Mouse (Mus musculus) adrenal gland, adult 8-10 months (tissue): ENCODE results near the gene Selenoo. TPM values are rescaled to one million over a fixed set of nuclear protein-coding genes. Genes with fewer than 3 reads are reported as not detected.

Experiments used
- DNase-seq: peaks from one replicate; pipeline ENCODE4 v3.0.0; 2022
- total RNA-seq, 4 experiments: library from RNA; stranded (reverse); gene quantifications; 2 replicates each; pipeline ENCODE4 v1.2.4; 2022

The Selenoo gene
- total RNA-seq, result 10 to 100 TPM; 44.0 to 52.1 (median 46.1) TPM

DNA sequence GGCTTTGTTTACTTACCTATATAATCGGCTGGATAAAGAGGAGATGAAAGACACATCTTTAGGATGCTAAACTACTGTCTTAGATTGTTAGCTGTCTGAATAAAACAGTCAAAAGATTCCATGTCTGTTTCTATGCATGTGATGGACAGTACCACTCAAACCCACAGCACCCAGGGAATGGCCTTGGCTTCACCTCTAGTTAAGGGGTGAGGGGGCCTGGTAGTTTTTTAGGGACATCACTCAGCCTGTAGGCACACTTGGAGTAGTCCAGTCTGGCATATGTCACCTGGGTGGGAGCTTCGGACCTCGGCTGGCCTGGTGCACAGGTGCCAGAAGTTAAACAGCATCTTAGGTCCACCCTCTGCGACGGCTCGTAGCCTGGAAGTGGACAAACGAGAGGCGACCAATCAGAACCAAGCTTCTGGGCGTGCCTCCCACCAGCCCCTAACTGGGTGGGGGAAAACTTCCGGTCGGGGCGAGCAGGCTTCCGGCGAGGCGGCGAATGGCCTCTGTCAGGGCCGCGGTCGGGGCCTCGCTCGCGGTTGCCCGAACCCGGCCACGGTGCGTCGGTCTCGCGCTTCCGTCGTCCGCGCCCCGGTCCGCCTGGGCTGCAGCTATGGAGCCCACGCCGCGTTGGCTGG lies at the start of gene Selenoo:
Gene Selenoo, plus strand, starts transcription at position 478 of the 641 bp plus-strand sequence.
- peak; percentile 87 for DNase-seq

DNA sequence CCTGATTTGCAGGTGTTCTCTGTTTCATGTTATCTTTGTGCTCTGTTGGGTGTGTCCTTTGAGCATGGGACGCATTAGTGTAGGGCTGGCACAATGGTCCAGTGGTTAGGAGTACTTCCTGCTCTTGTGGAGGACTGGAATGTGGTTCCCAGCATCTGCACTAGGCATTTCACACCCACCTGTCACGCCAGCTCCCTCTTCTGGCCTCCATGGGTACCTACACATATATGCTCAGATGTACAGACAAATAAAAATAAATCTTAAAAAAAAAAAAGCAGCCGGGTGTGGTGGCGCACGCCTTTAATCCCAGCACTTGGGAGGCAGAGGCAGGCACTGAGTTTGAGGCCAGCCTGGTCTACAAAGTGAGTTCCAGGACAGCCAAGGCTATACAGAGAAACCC lies 44.5 kb upstream of the Selenoo start:
- DNase-seq, result no peak

DNA sequence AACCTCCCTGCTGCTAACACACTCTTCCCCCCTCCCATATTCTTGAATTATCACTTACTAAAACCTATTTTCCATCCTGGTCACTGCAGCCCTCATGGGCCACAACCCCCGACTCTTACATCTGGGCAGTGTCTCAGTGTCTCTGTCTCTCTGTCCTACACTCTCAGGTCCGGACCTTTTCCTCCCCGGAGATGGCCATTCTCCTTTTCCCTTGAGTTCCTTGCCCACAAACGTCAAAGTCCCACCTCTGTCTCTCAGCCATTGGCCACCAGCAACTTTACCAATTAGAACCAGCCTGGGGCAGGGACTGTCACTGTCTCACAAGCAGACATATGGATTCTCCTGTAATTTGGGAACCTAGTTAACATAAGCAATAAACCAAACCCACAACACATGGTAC lies 42.5 kb upstream of the Selenoo start:
- no peak for DNase-seq

DNA sequence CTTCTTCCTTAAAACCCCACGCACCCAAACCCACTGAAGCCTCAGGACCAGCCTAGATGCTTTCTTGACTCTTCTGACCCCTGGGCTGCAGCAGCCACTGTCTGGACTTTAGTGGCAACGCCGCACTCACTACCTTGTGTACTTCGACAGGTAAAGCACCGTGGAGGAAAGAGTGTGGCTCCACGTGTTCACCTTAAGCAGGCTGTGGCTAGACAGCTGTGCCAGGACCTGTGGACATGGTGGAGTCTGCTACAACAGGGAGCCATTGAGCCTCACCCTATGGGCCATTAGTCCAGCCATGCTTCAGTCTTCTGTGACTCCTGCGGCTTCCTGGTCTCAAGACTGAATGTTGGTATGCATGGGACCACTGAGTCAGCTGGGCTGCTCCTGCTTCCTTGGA lies 34.2 kb upstream of the Selenoo start:
- no peak for DNase-seq

DNA sequence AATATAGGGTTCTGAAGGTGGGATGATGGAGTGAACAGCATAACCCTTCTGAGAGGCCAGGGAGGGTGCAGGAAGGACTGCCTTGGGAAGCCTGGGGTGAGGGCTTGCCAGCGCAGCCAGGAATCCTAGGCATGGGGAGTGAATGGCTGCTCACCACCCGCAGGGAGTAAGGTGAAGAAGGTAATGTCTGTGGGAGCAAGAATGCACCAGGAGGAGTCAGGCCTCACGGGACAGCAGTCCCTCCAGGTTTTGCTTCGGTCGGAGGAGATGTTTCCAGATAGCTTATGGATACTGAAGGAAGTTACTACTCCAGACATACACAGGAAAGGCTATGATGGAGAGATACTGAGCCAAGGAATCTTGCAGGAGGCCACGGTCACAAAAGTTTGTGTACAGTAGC lies 30.1 kb upstream of the Selenoo start:
- no peak for DNase-seq

DNA sequence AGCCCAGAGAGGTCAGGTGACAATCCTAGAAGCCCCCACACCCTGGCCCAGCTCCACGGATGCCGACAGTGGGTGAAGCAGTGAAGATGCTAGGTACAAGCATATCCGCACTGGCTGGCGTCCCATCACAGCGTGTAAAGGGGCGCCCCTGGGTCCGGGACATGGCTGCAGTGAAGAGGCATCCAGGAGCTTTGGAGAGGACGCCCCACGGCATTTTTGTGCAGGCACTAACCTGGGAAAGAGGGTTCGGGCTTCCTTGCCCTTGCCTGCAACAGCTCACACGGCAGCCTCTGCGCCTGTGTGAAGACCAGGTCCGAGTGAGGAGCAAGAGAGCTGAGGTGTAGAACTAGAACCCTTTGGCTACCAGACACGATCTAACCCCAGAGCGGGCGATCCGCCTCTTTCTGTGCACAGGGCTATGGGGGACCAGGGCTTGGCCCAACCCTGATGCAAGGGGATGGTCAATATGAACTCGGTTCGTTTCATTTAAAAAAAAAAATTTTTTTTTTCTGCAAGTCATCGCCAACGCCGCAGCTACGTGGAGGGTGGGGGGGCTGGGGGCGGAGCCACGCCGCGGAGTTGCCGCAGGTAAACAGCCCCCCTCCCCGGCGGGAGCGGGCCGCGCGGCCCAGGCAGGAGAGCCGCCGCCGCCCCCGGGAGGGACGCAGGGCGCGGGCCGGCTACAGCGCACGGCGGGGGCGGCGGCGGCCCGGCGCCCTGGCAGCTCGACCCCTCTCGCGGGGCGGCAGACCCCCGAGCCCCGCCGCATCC lies 29.5 kb upstream of the Selenoo start, which contains the start of gene Panx2:
Gene Panx2, plus strand, starts transcription at position 574 of the 771 bp plus-strand sequence.
- no peak for DNase-seq

DNA sequence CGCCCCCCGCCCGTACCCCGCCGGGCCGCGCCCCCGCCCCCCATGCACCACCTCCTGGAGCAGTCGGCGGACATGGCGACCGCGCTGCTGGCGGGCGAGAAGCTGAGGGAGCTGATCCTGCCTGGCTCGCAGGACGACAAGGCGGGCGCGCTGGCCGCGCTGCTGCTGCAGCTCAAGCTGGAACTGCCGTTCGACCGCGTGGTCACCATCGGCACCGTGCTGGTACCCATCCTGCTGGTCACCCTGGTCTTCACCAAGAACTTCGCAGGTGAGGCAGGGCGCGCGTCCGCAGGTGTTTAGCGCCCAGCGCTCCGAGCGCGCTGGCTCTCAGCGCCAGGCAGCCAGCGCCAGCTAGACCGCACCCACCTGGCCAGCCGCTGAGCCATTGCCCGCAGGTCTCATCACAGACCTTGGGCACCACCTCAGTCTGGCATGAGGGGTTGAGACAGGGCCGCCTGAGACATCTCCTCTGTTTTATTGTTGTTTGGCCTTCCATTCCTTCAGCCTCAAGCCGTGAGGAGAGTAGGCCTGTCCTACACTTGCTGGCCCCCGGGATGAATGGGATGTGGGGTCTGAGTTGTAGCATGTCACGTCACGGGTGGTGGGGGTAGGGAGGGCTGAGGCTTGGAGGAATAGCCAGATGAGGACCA lies 28.7 kb upstream of the Selenoo start:
- DNase-seq, result no peak

DNA sequence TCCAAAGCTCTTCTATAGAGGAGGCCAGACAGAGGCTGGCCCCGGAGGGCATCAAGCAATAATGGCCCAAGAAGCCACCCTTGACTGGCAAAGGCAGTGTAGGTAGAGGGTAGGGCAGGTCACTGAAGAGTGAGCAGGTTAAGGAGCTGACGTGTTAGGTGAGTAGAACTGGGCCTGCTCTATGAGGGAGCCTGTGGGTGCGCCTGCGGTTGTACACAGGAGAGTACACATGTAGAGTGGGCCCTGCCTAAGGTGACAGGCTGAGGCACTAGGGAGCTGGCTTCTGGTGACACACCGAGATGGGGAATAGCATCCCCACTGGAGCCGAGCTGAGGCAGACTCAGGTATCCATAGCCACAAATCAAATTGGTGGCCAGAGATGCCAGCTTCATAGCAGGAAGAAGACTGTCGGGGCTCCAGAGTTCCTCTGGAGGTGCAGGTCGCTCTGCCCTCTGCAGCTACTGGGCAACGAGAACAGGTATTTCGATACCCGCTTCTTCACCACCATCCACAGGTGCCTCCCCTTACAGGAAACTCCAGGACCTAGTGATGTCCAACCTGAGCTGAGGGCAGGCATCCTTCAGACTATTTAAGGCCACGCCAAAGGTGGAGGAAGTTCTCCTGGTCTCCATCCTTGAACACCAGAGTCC lies 27.9 kb upstream of the Selenoo start:
- DNase-seq, result no peak

DNA sequence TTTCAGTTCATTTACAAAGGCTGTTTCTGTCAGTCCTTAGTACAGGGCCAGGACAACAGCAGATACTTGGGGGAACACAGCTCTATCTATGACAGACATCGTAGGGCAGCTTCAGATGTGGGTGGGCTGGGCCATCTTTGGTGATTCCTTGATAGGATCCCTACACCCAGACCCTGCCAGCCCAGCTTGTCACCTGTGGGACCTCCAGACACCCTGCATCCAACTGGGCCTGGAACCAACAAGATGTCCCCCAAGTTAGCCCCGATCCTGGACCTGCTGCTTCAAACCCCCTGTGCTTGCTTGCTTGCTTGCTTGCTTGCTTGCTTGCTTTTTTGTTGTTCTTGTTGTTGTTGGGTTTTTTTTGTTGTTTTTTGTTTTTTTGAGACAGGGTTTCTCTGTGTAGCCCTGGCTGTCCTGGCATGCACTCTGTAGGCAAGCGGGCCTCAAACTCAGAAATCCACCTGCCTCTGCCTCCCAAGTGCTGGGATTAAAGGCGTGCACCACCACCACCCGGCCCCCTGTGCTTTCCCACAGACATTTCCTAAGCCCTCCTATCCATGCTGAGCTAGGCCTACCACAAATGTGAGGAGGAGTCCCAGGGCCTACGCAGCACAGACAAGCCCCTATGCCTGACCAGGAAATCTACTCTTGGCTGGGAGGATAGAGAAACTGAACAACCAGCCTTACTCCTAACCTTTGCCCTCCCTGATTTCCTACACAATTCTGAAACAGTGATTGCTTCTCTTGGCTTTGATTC lies 26.9 kb upstream of the Selenoo start:
- DNase-seq, result no peak

DNA sequence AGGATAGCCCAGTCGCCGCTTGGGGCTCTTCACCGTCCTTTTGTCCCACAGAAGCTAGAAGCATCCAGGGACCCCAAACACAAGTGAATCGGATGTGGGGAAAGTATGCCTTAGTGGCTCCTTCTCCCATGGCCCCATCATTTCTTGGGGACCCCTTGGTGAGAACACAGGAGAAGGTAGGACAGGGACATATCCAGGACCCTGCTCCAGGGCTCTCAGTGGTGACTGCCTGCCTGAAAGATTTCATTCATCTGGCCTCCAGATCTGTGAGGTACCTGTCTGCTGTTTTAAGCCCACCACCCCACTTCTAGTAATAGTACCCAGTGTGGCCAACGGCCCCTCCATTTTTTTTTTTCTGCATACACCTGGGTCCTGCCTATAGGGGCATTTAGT lies 26.4 kb upstream of the Selenoo start:
- no peak for DNase-seq

DNA sequence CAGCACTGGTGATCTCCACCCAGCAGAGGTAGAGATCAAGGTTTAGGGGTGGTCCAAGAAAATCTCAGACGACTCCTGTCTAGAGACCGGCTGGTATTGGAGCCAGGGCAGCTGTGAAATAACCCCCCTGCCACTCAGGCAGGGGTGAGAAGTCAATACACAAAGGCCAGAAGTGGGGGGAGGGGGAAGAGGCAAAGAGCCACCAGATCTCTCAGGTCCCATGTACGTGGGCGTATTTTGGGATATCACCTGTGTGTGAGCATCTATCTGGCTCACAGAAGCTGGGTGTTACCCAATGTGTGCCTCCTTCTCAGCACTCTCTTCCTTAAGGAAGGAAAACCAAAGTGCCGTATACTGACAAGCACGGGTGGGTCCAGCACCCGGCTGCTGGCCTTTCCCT lies 25.9 kb upstream of the Selenoo start:
- DNase-seq, result no peak

DNA sequence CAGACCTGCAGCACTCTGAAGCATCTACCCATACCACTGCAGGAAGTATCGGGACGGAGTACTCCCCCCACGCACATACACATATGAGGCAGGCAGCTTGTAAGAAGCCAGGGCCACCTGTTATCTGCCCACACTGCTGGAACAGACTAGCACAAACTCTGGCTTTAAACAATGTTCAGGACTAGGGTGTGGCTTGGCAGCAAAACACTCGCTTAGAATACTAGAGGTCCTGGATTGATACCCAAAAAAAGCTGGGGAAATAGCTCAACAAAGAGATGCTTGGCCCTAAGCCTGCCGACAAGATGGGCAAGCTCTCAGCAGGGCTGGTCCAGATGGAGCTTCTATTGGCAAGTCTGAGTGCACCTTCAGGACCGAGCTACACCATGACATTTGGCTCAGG lies 25.3 kb upstream of the Selenoo start:
- DNase-seq, result no peak

DNA sequence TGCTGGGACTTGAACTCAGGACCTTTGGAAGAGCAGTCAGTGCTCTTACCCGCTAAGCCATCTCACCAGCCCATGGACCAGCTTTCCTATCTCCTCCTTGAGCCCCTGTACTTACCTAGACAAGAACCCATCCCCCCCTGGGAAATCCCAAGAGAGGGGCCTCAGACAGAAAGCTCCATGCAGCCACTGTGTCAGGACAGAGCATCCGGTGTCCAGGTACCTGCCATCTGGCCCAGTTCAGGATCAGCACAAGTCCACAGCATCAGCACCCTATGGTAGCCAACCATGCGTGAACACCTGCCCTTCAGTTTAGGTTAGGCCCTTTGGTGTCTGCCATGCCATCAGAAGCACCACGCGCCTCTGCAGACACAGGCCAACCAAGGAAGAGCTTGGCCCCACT lies 24.0 kb upstream of the Selenoo start:
- DNase-seq, result no peak

DNA sequence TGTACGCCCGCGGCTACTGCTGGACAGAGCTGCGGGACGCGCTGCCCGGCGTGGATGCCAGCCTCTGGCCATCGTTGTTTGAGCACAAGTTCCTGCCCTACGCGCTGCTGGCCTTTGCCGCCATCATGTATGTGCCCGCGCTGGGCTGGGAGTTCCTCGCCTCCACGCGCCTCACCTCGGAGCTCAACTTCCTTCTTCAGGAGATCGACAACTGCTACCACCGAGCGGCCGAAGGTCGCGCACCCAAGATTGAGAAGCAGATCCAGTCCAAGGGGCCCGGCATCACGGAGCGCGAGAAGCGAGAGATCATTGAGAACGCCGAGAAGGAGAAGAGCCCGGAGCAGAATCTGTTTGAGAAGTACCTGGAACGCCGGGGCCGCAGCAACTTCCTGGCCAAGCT lies 21.3 kb upstream of the Selenoo start:
- DNase-seq, result no peak

DNA sequence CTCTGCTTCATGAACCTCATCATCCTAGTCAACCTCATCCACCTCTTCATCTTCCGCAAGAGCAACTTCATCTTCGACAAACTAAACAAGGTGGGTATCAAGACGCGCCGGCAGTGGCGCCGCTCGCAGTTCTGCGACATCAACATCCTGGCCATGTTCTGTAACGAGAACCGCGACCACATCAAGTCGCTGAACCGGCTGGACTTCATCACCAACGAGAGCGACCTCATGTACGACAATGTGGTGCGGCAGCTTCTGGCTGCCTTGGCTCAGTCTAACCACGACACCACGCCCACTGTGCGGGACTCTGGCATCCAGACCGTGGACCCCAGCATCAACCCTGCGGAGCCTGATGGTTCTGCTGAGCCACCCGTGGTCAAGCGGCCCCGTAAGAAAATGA lies 20.7 kb upstream of the Selenoo start:
- DNase-seq, result no peak

DNA sequence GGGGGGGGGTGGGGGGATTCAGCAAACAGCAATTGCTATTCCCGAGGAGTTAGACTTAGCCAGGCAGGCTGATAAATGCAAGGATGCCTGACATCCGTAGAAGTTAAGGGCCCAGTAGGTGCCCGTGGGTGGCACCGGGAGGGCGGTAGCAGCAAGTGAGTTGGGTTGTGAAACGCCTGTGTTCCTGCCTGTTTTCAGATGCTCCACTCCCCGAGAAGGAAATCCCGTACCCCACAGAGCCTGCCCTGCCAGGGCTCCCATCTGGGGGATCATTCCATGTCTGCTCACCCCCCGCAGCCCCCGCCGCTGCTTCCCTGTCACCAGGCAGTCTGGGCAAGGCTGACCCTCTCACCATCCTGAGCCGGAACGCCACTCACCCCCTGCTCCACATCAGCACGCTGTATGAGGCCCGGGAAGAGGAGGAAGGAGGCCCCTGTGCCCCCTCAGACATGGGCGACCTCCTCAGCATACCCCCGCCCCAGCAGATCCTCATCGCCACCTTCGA lies 19.5 kb upstream of the Selenoo start:
- no peak for DNase-seq

DNA sequence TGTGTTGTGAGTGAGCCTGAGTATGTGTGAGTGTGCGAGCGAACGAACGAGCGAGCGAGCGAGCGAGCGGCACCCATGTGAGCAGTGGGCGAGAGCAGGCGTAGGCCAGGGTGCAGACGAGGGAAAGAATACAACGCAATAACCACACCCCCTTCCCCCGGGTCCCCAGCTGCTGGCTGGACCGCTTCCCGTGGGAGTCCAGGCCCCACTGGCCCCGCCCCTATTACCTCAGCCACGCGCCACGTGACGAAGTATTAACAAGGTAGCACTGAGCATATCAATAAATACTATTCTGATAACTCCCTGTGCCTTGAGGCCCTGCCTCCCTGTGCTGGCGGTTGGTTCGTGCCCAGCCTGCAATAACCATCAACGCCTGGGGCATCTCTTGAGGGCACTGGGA lies 18.3 kb upstream of the Selenoo start:
- no peak for DNase-seq

DNA sequence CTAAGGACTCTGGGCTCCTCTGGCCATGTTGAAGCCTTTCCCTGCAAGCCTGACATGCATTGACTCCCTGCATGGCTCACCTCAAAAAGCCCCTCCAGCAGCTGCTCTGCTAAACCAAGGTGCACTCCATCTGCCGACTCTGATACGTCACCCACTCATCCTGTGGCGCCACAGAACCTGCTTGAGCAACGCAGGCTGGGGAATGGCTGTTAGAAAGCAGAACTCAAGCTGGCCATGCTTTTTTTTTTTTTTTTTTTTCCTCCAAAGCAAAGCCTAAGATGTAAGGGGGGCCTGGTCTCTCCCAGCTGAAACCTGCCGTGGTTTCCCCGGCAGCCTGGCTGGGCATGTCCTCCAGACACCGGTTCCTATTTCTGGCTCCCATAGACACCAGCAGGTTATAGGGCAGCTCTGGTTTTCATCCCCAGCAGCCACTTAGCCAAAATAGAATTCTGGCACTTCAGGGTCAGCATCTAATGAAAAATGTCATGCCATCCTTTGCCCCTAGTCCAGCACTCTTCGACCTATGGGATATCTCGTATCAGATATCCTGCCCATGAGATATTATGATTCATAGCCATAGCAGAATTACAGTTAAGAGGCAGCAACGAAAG lies 14.8 kb upstream of the Selenoo start:
- DNase-seq, result no peak

DNA sequence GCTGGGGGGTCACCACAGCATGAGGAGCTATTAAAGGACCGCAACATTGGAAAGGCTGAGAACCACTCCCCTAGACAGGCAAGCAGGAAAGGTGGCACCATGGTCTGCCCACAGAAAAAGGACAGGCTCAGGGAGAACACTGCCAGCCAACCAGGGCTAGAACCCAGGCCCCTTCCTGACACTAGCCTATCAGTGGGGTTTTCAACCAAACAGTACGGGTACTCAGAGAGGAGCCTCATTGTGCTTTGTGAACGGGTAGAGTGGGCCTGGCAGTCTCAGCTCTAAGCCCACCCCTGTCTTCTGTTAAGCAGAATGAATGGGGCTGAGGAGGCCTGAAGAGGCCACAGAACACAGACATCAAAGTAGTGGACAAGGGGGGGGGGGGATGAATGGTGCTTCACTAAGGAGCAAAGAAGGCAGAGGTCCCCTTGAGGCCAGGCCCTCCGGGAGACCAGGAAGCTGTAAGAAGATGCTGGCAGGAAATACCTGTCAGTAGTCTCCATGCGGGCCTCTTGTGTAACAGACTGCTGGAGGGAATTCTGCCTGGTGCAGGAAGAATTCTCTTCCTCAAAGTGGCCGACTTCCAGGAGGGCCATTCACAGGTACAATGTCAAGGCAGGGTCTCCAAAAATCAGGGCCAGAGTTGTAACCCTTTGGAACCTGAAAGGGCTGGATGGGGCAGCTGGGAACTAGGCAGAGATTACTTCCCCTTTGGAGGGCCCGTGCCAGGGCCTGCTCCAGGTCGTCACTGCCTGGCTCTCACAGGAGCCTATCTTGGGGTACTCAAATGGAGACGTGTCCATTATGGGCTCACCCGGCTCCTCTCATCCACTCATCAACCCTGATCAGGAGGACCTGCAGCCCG lies 14.0 kb upstream of the Selenoo start, which contains the start of gene Trabd:
Gene Trabd, plus strand, starts transcription at position 512 of the 865 bp plus-strand sequence.
- no peak for DNase-seq

DNA sequence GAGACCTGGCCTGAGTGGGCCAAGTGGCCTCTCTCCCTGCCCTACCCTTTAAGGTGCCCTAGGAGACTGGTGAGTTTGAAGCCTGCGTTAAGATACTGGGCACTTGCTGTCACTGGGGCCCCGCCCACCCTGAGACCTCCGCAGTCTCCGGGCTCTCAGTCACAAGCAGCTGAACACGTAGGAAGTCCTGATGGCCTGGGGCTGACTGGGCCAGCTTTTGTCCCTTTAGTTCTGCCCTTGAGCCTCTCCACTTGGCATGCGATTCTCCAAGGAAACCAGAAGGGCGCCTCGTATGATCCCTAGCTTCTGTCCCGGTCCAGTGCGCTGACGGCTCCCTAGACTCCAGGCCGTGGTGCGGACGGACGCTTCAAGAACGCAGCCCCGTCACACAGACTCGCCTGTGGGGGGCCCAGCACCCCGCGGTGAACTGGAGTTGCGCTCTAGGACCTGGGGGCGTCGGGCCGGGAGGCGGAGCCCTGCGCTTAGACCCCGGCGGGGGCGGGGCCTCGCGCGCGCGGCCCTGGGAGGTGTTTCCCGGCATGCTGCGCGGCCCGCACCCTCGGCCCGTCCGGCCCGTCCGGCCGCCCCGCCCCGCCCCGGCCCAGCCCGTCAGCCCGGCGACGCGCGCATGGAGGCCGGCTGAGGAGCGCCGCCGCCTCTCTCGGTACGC lies 13.3 kb upstream of the Selenoo start:
- peak; percentile 80 for DNase-seq
